Mouse (Mus musculus): Measurements from ENCODE around the gene Rtn1. TPM values are rescaled to one million over a fixed set of nuclear protein-coding genes. Genes with fewer than 3 reads are reported as not detected.
A peak's percentile ranks its signal among the peaks of the same experiment; 100 is the strongest.

Gene Rtn1
- polyA plus RNA-seq, 1 experiment = 5.6 TPM

GRCm38 (mm10) chr12:72432209-72432608 is 23.4 kb upstream of the Rtn1 start:
- DNase-seq = no peak
- H3K27me3 ChIP-seq (replicated peaks; ENCODE audit: control insufficient read depth, insufficient read depth, low read length) = no peaks in the 10 kb centered on the region

GRCm38 (mm10) chr12:72427722-72428126 is 18.9 kb upstream of the Rtn1 start:
- TF ChIP-seq POLR2A (IDR thresholded peaks at IDR 0.05; ENCODE audit: low read depth, low read length) (no peak), CTCF (conservative IDR thresholded peaks at IDR 0.05; ENCODE audit: insufficient read depth, insufficient read length, low read depth, low read length) (peak; percentile 78)
- 11% methylated on average over 11 of the region's 11 CpGs for WGBS
- H3K4me3 ChIP-seq (ENCODE audit: insufficient read depth, low read depth, low read length) = no peak overlapping the region
- no peaks in the 10 kb centered on the region for H3K4me1 ChIP-seq (ENCODE audit: control insufficient read depth, insufficient read depth, low read length)
- H3K36me3 ChIP-seq (ENCODE audit: control insufficient read depth, insufficient read depth, low read length) = no peaks in the 10 kb centered on the region
- no peaks in the 10 kb centered on the region for H3K27me3 ChIP-seq (replicated peaks; ENCODE audit: control insufficient read depth, insufficient read depth, low read length)
- H3K27ac ChIP-seq (ENCODE audit: insufficient read depth, low read depth, low read length) = no peak overlapping the region
- peak; percentile 56 for DNase-seq

More at GRCm38 (mm10) chr12:72432209-72432608, 23.4 kb upstream of the Rtn1 start:
- Histone ChIP-seq H3K4me1 (ENCODE audit: control insufficient read depth, insufficient read depth, low read length) (no peaks in the 10 kb centered on the region), H3K4me3 (ENCODE audit: insufficient read depth, low read depth, low read length) (no peak overlapping the region), H3K36me3 (ENCODE audit: control insufficient read depth, insufficient read depth, low read length) (no peaks in the 10 kb centered on the region), H3K27ac (ENCODE audit: insufficient read depth, low read depth, low read length) (no peak overlapping the region)
- whole genome bisulfite sequencing = 52% methylated on average over 4 of the region's 4 CpGs
- TF ChIP-seq CTCF (conservative IDR thresholded peaks at IDR 0.05; ENCODE audit: insufficient read depth, insufficient read length, low read depth, low read length) (0 out of 2 replicates have a peak, but pooled peaks have one; percentile 15), POLR2A (IDR thresholded peaks at IDR 0.05; ENCODE audit: low read depth, low read length) (no peak)

GRCm38 (mm10) chr12:72422681-72423080 is 13.8 kb upstream of the Rtn1 start:
- no peak for DNase-seq
- Histone ChIP-seq H3K27me3 (replicated peaks; ENCODE audit: control insufficient read depth, insufficient read depth, low read length) (no peaks in the 10 kb centered on the region), H3K4me1 (ENCODE audit: control insufficient read depth, insufficient read depth, low read length) (no peaks in the 10 kb centered on the region), H3K36me3 (ENCODE audit: control insufficient read depth, insufficient read depth, low read length) (no peaks in the 10 kb centered on the region), H3K4me3 (ENCODE audit: insufficient read depth, low read depth, low read length) (no peak overlapping the region), H3K27ac (ENCODE audit: insufficient read depth, low read depth, low read length) (no peak overlapping the region)
- TF ChIP-seq CTCF (conservative IDR thresholded peaks at IDR 0.05; ENCODE audit: insufficient read depth, insufficient read length, low read depth, low read length) = no peak
- TF ChIP-seq POLR2A (IDR thresholded peaks at IDR 0.05; ENCODE audit: low read depth, low read length) = no peak
- WGBS = 40% methylated on average over 4 of the region's 4 CpGs

- WGBS = 37% methylated on average over 3 of the region's 3 CpGs
These were observed 8.9 kb upstream of the Rtn1 start for GRCm38 (mm10) chr12:72417762-72418161.

GRCm38 (mm10) chr12:72408111-72408891 is 553 bp downstream of the Rtn1 start:
- peak overlapping the region; percentile 38 for H3K4me3 ChIP-seq (ENCODE audit: insufficient read depth, low read depth, low read length)
- WGBS = 1% methylated on average over 60 of the region's 63 CpGs

More at GRCm38 (mm10) chr12:72417762-72418161, 8.9 kb upstream of the Rtn1 start:
- Histone ChIP-seq H3K27ac (ENCODE audit: insufficient read depth, low read depth, low read length) (no peak overlapping the region), H3K27me3 (replicated peaks; ENCODE audit: control insufficient read depth, insufficient read depth, low read length) (no peaks in the 10 kb centered on the region), H3K36me3 (ENCODE audit: control insufficient read depth, insufficient read depth, low read length) (no peaks in the 10 kb centered on the region), H3K4me1 (ENCODE audit: control insufficient read depth, insufficient read depth, low read length) (no peaks in the 10 kb centered on the region), H3K4me3 (ENCODE audit: insufficient read depth, low read depth, low read length) (no peak overlapping the region)
- TF ChIP-seq CTCF (conservative IDR thresholded peaks at IDR 0.05; ENCODE audit: insufficient read depth, insufficient read length, low read depth, low read length) (peak; percentile 66), POLR2A (IDR thresholded peaks at IDR 0.05; ENCODE audit: low read depth, low read length) (no peak)
- DNase-seq = no peak

GRCm38 (mm10) chr12:72407721-72408110 is 1.1 kb downstream of the Rtn1 start:
- no peaks in the 10 kb centered on the region for H3K36me3 ChIP-seq (ENCODE audit: control insufficient read depth, insufficient read depth, low read length)
- no peaks in the 10 kb centered on the region for H3K4me1 ChIP-seq (ENCODE audit: control insufficient read depth, insufficient read depth, low read length)
- no peak for TF ChIP-seq CTCF (conservative IDR thresholded peaks at IDR 0.05; ENCODE audit: insufficient read depth, insufficient read length, low read depth, low read length)
- no peak for TF ChIP-seq POLR2A (IDR thresholded peaks at IDR 0.05; ENCODE audit: low read depth, low read length)
- H3K4me3 ChIP-seq (ENCODE audit: insufficient read depth, low read depth, low read length) = peak overlapping the region; percentile 38; the same call in 1 of the 2 replicates
- H3K27ac ChIP-seq (ENCODE audit: insufficient read depth, low read depth, low read length) = no peak overlapping the region
- no peak for DNase-seq
- 3% methylated on average over 17 of the region's 17 CpGs for WGBS
- no peaks in the 10 kb centered on the region; the same call in 1 of the 2 replicates for H3K27me3 ChIP-seq (replicated peaks; ENCODE audit: control insufficient read depth, insufficient read depth, low read length)

More at GRCm38 (mm10) chr12:72408111-72408891, 553 bp downstream of the Rtn1 start:
- Histone ChIP-seq H3K27ac (ENCODE audit: insufficient read depth, low read depth, low read length) (no peak overlapping the region), H3K36me3 (ENCODE audit: control insufficient read depth, insufficient read depth, low read length) (no peaks in the 10 kb centered on the region), H3K27me3 (replicated peaks; ENCODE audit: control insufficient read depth, insufficient read depth, low read length) (no peaks in the 10 kb centered on the region; the same call in 1 of the 2 replicates), H3K4me1 (ENCODE audit: control insufficient read depth, insufficient read depth, low read length) (no peaks in the 10 kb centered on the region)
- TF ChIP-seq POLR2A (IDR thresholded peaks at IDR 0.05; ENCODE audit: low read depth, low read length) (no peak), CTCF (conservative IDR thresholded peaks at IDR 0.05; ENCODE audit: insufficient read depth, insufficient read length, low read depth, low read length) (no peak)
- peak; percentile 11 for DNase-seq

- no peak for DNase-seq
- 17% methylated on average over 11 of the region's 11 CpGs for WGBS
- no peaks in the 10 kb centered on the region for H3K36me3 ChIP-seq (ENCODE audit: control insufficient read depth, insufficient read depth, low read length)
- H3K27me3 ChIP-seq (replicated peaks; ENCODE audit: control insufficient read depth, insufficient read depth, low read length) = no peaks in the 10 kb centered on the region; the same call in 1 of the 2 replicates
- no peak overlapping the region for H3K4me3 ChIP-seq (ENCODE audit: insufficient read depth, low read depth, low read length)
- H3K27ac ChIP-seq (ENCODE audit: insufficient read depth, low read depth, low read length) = no peak overlapping the region
- TF ChIP-seq CTCF (conservative IDR thresholded peaks at IDR 0.05; ENCODE audit: insufficient read depth, insufficient read length, low read depth, low read length) = no peak
- TF ChIP-seq POLR2A (IDR thresholded peaks at IDR 0.05; ENCODE audit: low read depth, low read length) = no peak
- H3K4me1 ChIP-seq (ENCODE audit: control insufficient read depth, insufficient read depth, low read length) = no peaks in the 10 kb centered on the region
These were observed 1.7 kb downstream of the Rtn1 start for GRCm38 (mm10) chr12:72407146-72407545.

Measured in kidney, adult 2 months (tissue).